Mouse (Mus musculus): Measurements from ENCODE around the gene Gm20721.

The Gm20721 gene

DNA sequence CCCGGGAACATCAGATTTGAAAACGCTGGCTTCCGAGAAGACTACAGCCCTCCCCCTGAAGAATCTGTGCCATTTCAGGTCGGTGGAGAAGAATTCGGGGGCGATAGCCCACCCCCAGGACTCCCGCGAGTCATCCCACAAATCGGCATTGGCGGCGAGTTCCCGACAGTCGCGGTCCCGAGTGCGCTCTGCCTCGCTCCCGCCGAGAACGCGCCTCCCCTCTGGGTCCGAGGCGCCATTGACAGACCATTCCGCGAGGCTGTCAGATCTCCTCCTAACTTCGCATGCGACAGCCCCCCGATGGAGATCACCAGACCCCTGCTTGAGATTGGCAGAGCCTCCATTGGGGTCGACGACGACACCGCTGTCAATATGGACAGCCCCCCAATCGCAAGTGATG is 48.0 kb downstream of the Gm20721 start:
- DNase-seq (ENCODE audit: extremely low read depth, low read depth): no peak

DNA sequence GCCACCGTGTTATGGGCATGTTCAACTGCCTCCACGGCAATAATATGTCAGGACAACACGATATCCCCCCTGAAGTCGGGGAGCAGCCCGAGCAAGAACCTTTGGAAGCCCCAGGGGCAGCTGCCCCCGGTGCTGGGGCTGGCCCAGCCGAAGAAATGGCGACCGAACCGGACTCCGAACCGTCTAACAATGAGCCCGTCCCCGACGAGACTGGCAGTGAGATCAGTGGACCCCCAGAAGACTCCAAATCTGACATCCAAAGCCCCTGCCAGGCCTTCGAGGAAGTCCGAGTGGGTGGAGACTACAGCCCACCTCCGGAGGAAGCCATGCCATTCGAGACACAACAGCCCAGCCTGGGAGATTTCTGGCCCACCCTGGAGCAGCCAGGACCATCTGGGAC is 48.7 kb downstream of the Gm20721 start:
- DNase-seq (ENCODE audit: extremely low read depth, low read depth): no peak

DNA sequence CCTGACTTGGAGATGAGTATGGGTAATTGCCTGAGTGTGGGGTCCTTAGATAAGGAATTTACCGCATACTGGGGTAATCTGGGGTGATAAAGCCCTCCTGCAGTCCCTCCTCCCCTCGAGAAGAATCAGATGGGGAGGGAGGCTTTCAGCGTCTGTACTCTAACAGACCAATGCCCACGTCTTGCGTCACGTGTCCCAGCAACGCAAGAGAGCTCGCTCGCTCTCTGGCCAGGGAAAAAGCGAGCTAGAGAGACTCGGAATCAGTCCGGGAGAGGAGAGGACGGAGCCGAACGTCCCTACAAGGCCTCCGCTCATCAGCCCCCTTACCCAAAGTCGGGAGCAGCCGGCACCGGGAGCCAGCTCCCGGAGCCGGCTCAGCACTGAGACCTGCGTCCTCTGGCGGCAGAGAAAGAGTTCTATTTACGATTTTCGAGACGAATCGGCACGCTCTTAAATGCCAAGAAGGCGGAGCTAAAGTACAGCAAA is 49.4 kb downstream of the Gm20721 start:
- DNase-seq (ENCODE audit: extremely low read depth, low read depth): no peak

DNA sequence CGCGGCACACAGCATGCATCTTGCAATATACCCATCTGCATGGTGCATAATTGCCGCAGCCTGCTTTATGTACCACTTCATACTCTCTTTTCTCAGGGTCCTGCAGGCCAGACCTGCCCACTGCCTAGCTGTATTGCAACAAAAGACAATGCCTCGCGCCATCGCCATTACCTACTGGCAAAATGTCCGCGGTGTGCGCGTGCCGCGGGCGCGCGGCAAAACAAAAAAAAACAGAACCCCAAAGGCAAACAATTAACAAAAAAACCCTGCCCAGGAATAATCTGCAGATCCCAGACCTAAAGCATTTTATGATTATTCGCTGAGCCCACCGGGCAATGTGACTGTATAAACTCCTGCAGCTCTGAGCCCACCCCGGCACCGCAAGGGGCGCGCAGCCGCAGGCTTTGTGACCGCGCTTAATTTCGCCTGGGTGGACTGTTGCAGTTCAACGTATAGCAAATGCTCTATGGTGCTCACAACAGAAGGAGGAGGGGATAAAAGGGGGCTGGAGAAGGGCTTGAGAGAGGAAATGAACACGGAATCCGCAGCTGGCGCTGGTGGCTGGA is 50.5 kb downstream of the Gm20721 start:
- DNase-seq (ENCODE audit: extremely low read depth, low read depth): no peak

DNA sequence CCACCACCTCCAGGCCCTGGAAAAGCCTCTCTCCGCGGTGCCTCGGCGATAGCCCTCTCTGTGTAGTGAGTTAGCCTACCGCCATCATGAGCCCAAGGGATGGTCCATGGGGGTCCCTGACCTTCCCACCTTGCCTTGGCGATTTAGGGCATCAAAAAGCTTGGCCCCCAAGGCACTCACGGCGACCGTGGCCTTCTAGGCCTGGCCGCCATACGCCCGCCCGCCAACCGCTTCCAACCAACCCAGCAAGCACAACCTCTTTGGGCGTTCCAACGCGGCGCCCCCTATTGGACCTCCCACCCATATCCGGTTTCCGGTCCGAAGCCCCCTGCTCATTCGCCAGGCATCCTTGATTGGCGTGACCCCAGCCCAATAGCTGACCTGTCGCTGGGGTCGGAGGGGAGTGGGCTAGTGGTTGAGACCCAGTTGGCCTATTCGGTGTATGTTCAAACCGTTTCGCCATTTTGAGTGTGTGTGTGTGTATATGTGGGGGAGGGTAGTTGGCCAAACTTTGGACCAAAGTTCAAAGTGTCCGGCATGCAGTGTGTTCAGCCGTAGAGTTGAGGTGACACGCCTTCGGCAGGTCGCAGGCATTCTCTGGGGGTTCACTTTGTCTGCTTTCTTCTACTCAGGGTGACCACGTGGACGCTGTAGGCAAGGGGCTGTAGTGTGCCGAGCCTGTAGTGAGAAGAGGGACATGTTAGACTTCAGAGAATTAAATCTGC is 51.2 kb downstream of the Gm20721 start:
- no peak for DNase-seq (ENCODE audit: extremely low read depth, low read depth)

DNA sequence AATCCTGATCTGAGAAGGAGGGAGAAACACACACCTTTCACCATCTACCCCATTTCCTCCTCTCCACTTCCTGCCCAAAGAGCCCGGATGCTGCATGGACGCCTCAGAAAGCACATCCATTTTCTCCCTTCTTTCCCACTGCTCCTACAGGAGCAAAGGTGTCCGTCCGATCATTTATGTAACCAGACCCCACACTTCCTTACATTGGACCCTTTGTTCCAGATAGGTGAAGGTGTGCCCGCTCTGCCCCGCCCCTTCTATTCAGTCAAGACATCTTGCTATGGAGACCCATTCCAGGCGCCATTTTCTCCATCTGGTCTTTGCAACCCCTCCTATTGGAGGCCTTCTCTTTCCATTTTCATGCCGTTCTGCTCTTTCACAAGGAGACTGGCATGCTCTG is 52.1 kb downstream of the Gm20721 start:
- DNase-seq (ENCODE audit: extremely low read depth, low read depth): no peak

DNA sequence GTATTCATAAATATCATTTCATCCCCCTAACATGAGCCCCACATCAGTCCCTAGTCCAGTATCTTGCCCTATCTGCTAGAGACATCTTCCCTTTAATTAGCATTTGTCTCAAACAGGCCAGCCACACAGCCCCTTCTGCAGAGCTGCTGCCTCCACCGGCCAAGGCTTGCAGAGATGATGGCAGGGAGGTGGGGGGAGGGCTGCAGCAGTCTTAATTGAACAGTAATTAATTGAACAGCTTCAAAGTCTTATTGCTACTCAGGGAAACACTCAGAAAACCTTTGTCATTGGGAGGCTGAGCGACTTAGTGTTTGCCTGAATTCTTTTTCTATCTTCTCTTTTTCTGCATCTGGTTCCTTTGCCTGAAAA is 54.9 kb downstream of the Gm20721 start:
- DNase-seq (ENCODE audit: extremely low read depth, low read depth): no peak

DNA sequence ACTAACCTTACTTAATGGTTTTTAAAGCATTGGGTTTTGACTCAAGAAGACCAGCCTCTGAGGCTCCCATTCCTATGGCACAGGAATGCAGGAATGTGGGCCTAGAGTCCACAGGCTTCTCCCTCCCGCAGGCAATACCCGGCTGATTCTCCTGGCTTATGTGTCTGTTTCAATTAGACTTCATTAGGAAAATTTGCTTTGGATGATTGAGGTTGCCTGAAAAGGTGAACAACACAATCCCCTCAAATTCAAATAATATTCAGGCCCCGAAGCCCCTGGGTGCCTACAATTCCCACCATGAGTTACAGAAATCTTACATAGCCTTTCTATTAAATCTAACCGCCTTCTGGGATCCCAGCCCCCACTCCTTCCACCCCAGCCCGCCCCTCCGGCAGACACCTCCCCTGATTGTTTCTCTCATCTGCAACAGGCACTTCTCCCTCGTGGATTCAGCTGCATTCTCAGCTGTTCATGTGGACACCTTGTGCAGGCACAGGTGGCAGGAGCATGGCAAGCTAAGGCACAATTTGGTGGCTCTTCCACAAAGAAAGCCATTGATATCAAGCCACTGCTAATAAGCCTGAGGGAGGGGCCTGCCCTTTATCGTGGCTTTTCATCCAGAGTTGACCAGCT is 55.4 kb downstream of the Gm20721 start:
- DNase-seq (ENCODE audit: extremely low read depth, low read depth): no peak

DNA sequence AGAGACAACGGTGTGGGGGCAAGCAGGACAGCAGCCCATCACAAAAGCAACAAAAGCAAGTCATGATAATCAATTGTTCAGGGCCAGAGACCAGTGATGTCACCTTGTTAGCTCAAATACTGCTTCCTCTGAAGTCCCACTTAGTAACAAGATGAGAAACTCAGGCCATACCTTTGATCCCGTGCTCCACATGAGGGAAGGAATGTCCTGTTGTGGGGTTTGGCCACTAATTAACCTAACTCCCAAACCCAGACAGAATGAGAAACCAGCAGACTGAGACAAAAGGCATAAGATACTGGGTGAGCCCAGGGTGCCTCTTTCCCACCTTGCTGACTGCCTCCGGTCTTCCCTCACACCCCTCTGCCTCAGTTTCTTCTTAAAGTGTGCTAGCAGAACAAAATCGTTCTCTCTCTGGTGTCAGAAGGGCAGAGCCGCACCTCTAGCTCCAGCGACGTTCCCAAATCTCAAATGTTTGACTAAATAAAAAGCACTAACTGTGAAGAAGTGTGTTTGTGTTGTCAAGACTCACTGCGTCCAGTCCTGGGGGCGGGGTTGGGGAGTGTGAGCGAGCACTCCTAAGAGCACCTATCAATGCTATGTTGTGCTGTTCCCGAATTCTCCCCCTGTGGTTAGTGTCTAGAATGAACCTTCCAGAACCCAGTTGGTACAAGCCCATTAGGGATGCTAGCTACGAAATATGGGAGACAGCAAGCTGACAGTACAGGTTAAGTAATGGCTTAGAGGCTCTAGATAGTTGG is 57.7 kb downstream of the Gm20721 start:
- DNase-seq (ENCODE audit: extremely low read depth, low read depth): no peak

DNA sequence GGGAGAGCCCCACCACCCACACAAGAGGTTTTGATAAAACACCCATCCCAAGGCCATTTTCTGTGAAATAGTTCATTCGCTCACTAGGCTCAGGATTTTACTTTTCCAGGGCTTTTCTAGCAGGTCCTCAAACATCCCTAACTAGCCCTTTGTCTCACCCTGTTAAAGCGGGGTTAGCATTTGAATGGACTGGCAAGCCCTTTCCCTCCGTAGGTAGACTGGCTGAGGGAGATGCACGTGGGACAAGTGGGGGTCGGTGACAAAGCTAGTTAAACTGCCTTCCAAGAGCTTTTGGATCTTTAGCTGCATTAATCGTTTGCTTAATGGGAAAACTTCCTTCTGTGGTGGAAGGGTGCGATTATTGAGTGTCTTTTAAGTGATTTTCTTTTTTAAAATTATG is 58.6 kb downstream of the Gm20721 start:
- DNase-seq (ENCODE audit: extremely low read depth, low read depth): no peak

DNA sequence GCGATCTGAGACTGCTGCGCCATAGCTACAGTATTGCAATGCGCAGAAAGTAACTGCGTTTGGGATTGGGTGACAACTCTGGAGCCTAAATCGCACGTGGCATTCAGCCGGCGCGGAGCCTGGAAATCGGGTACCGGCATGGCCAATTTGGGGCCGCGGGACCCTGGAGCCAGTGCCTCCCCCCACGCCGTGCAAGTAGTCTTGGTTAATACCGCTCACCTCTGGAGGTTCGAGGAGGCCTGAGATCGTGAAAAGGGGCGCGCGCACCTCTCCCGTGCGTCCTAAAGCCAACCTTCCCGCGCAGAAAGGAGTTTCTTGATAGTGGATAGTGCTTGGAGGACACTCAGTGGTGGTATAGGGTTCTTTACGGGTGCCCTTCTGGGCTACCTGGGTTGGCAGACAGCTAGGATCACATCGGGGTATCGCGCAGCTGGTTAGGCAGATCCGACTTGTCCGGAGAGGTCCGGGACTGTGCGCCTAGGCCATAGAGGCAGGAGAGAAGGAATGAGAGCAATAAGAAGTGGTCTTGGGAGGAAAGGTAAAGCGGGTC is 60.5 kb downstream of the Gm20721 start:
- no peak for DNase-seq (ENCODE audit: extremely low read depth, low read depth)

DNA sequence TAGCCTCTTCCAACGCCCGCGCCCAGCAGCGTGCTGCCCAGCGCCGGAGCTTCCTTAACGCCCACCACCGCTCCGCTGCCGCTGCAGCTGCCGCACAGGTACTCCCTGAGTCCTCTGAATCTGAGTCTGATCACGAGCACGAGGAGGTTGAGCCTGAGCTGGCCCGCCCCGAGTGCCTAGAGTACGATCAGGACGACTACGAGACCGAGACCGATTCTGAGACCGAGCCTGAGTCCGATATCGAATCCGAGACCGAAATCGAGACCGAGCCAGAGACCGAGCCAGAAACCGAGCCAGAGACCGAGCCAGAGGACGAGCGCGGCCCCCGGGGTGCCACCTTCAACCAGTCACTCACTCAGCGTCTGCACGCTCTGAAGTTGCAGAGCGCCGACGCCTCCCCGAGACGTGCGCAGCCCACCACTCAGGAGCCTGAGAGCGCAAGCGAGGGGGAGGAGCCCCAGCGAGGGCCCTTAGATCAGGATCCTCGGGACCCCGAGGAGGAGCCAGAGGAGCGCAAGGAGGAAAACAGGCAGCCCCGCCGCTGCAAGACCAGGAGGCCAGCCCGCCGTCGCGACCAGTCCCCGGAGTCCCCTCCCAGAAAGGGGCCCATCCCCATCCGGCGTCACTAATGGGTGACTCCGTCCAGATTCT is 61.6 kb downstream of the Gm20721 start:
- DNase-seq (ENCODE audit: extremely low read depth, low read depth): no peak

DNA sequence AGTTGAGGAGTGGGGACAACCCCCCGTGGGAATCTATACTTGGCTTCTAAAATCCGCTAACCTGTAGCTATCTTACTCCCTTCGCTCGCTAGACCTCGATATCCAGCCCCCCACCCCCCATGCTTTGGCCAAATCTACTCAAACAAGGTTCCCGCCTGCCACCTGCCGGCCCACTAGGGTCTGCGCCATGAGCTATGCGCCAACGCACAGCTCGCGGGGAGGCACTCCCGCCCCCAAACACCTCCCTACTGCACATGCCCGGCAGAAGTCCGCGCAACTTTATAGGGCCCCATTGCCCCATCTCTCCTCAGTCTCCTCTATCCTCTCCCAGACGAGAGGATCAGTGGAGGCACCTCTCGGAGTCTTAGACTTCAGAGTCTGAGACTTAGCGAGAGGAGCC is 62.5 kb downstream of the Gm20721 start, which contains the start of gene Gnas:
Gnas (plus strand) TSS at position 310 of the 400 bp plus-strand sequence.
- no peak for DNase-seq (ENCODE audit: extremely low read depth, low read depth)

DNA sequence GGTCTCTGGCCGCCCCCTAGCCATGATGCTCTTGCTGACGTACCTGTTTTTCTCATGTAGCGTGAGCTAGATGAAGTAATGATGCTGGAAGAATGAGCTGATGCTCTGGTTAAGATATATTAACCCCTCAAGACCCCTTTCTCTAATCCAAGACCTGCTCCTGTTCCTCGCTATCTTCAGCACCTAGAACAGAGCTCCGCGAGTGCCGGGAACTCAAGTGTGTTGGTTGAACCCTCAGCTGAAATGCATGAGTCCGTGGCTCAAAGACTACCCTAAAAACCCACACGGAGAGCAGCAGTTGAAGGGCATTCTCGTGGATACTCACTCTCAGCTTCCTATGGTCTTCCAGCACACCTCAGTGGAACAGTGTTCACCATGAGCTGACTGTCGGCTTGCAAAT is 63.2 kb downstream of the Gm20721 start:
- no peak for DNase-seq (ENCODE audit: extremely low read depth, low read depth)

All from MEL-GATA-1-ER (cell line).